Mouse (Mus musculus) limb, embryonic 10.5 days (tissue): ENCODE measurements around the gene C1qbp. TPM values are rescaled to one million over a fixed set of nuclear protein-coding genes. Genes with fewer than 3 reads are reported as not detected.
A peak's percentile ranks its signal among the peaks of the same experiment; 100 is the strongest.

ENCODE experiments used
- DNase-seq: peaks from one replicate; pipeline ENCODE4 v3.0.0-alpha.2; 2017; ENCODE audit warnings: low spot score
- H3K27ac ChIP-seq: fragments of 300-500 bp; sonication (generic); 2 replicates; pipeline ENCODE4 v1.5.1; 2016; ENCODE audit warnings: mild to moderate bottlenecking
- H3K27me3 ChIP-seq: fragments of 300-500 bp; sonication (generic); 2 replicates; pipeline ENCODE4 v1.6.1; 2016; ENCODE audit warnings: low read depth, mild to moderate bottlenecking; ENCODE audit not compliant: poor library complexity, severe bottlenecking
- H3K36me3 ChIP-seq: fragments of 300-500 bp; sonication (generic); 2 replicates; pipeline ENCODE4 v1.6.1; 2016; ENCODE audit warnings: mild to moderate bottlenecking, moderate library complexity
- H3K4me1 ChIP-seq: fragments of 300-500 bp; sonication (generic); 2 replicates; pipeline ENCODE4 v1.6.1; 2016
- H3K4me3 ChIP-seq: fragments of 300-500 bp; sonication (generic); 2 replicates; pipeline ENCODE4 v1.5.1; 2016; ENCODE audit warnings: mild to moderate bottlenecking, moderate library complexity
- H3K9me3 ChIP-seq: fragments of 300-500 bp; sonication (generic); replicated peaks from 2 replicates; pipeline ENCODE4 v1.6.1; 2016; ENCODE audit warnings: mild to moderate bottlenecking
- WGBS: fragments of 180-500 bp; shearing (Covaris S2); methylation state at CpG from one replicate; pipeline ENCODE4 v1.1.7; 2016; 5-methylcytosine and 5-hydroxymethylcytosine counted together
- polyA plus RNA-seq: library from polyadenylated mRNA; unstranded; fragments of >200 nt; fragmentation: Nextera tagmentation; extraction: Ambion mirVana; gene quantifications from 2 replicates; pipeline ENCODE4 v1.2.1, GENCODE M21; 2016

C1qbp gene
- 325 and 420 TPM in 2 replicates for polyA plus RNA-seq

GRCm38 (mm10) chr11:70982557-70983228 is at the start of gene C1qbp:
Gene C1qbp (minus strand): TSS chr11:70983026.
- WGBS, result under 1% methylated on average over 64 of the region's 64 CpGs
- H3K27ac ChIP-seq, result peak within 1 kb of the TSS; percentile 92
- H3K27me3 ChIP-seq, result no peaks in the 10 kb centered on the region
- peak; percentile 98 for DNase-seq
- H3K4me1 ChIP-seq, result peaks cover 12% of the 10 kb centered on the region
- H3K9me3 ChIP-seq, result no peaks in the 10 kb centered on the region
- peak within 1 kb of the TSS; percentile 99 for H3K4me3 ChIP-seq
- peaks cover 80% of the 10 kb centered on the region for H3K36me3 ChIP-seq

GRCm38 (mm10) chr11:71032070-71032469 is 49.2 kb upstream of the C1qbp start:
- peaks cover 39% of the 10 kb centered on the region for H3K36me3 ChIP-seq
- H3K27me3 ChIP-seq, result no peaks in the 10 kb centered on the region
- no peaks in the 10 kb centered on the region for H3K9me3 ChIP-seq
- DNase-seq, result no peak
- H3K27ac ChIP-seq, result peak overlapping the region; percentile 92
- 60% methylated on average over 7 of the region's 7 CpGs for WGBS
- peaks cover 23% of the 10 kb centered on the region for H3K4me1 ChIP-seq
- peak overlapping the region; percentile 75 for H3K4me3 ChIP-seq

- Histone ChIP-seq H3K27ac (no peak overlapping the region), H3K4me3 (no peak overlapping the region), H3K4me1 (peaks cover 23% of the 10 kb centered on the region), H3K36me3 (peaks cover 64% of the 10 kb centered on the region), H3K27me3 (no peaks in the 10 kb centered on the region), H3K9me3 (no peaks in the 10 kb centered on the region)
- no peak for DNase-seq
- WGBS, result 71% methylated on average over 3 of the region's 3 CpGs
Measured at GRCm38 (mm10) chr11:71029403-71030118, 46.7 kb upstream of the C1qbp start.

GRCm38 (mm10) chr11:71028280-71028679 is 45.5 kb upstream of the C1qbp start:
- no peak for DNase-seq
- H3K36me3 ChIP-seq, result peaks cover 76% of the 10 kb centered on the region
- 75% methylated on average over 3 of the region's 3 CpGs for WGBS

GRCm38 (mm10) chr11:71019201-71020068 is 36.6 kb upstream of the C1qbp start, which contains the start of the genes Mis12 and Derl2:
Gene Mis12 (plus strand): TSS chr11:71019611.
Gene Derl2 (minus strand): TSS chr11:71019841.
- H3K27me3 ChIP-seq, result no peaks in the 10 kb centered on the region
- WGBS, result under 1% methylated on average over 71 of the region's 71 CpGs

More at GRCm38 (mm10) chr11:71028280-71028679, 45.5 kb upstream of the C1qbp start:
- Histone ChIP-seq H3K4me3 (no peak overlapping the region), H3K4me1 (peaks cover 12% of the 10 kb centered on the region), H3K9me3 (no peaks in the 10 kb centered on the region), H3K27me3 (no peaks in the 10 kb centered on the region), H3K27ac (no peak overlapping the region)

GRCm38 (mm10) chr11:71018416-71019200 is 35.8 kb upstream of the C1qbp start:
- H3K27me3 ChIP-seq, result no peaks in the 10 kb centered on the region
- H3K9me3 ChIP-seq, result no peaks in the 10 kb centered on the region
- DNase-seq, result no peak
- peaks cover 23% of the 10 kb centered on the region for H3K4me1 ChIP-seq
- H3K27ac ChIP-seq, result peak overlapping the region; percentile 96
- peaks cover 49% of the 10 kb centered on the region for H3K36me3 ChIP-seq
- 5% methylated on average over 28 of the region's 28 CpGs for WGBS
- H3K4me3 ChIP-seq, result peak overlapping the region; percentile 79

More at GRCm38 (mm10) chr11:71019201-71020068, 36.6 kb upstream of the C1qbp start, which contains the start of the genes Mis12 and Derl2:
- Histone ChIP-seq H3K9me3 (no peaks in the 10 kb centered on the region), H3K36me3 (peaks cover 47% of the 10 kb centered on the region), H3K4me3 (peak within 1 kb of the TSS; percentile 79), H3K4me1 (peaks cover 23% of the 10 kb centered on the region), H3K27ac (peak within 1 kb of the TSS; percentile 96)
- peak; percentile 96 for DNase-seq

- no peak for DNase-seq
- Histone ChIP-seq H3K4me1 (peaks cover 23% of the 10 kb centered on the region), H3K4me3 (no peak overlapping the region), H3K9me3 (no peaks in the 10 kb centered on the region), H3K27ac (no peak overlapping the region), H3K27me3 (no peaks in the 10 kb centered on the region), H3K36me3 (peaks cover 47% of the 10 kb centered on the region)
- 84% methylated on average over 1 of the region's 1 CpGs for WGBS
Measured at GRCm38 (mm10) chr11:71017051-71017450, 34.2 kb upstream of the C1qbp start.

- peaks cover 71% of the 10 kb centered on the region for H3K36me3 ChIP-seq
- H3K4me1 ChIP-seq, result peaks cover 2% of the 10 kb centered on the region
- no peaks in the 10 kb centered on the region for H3K9me3 ChIP-seq
- no peak overlapping the region for H3K27ac ChIP-seq
- WGBS, result 93% methylated on average over 7 of the region's 7 CpGs
- H3K27me3 ChIP-seq, result no peaks in the 10 kb centered on the region
- DNase-seq, result no peak
- H3K4me3 ChIP-seq, result no peak overlapping the region
Measured at GRCm38 (mm10) chr11:71012743-71013142, 29.9 kb upstream of the C1qbp start.

- no peak for DNase-seq
- H3K36me3 ChIP-seq, result peaks cover 60% of the 10 kb centered on the region
- no peaks in the 10 kb centered on the region for H3K27me3 ChIP-seq
- WGBS, result 96% methylated on average over 3 of the region's 3 CpGs
- no peak overlapping the region for H3K4me3 ChIP-seq
- H3K9me3 ChIP-seq, result no peaks in the 10 kb centered on the region
- H3K27ac ChIP-seq, result no peak overlapping the region
- H3K4me1 ChIP-seq, result peaks cover 4% of the 10 kb centered on the region
Measured at GRCm38 (mm10) chr11:71008321-71008720, 25.5 kb upstream of the C1qbp start.

- peaks cover 8% of the 10 kb centered on the region for H3K4me1 ChIP-seq
- H3K27me3 ChIP-seq, result no peaks in the 10 kb centered on the region
- H3K4me3 ChIP-seq, result no peak overlapping the region
- no peak for DNase-seq
- no peak overlapping the region for H3K27ac ChIP-seq
- 94% methylated on average over 7 of the region's 7 CpGs for WGBS
- peaks cover 57% of the 10 kb centered on the region for H3K36me3 ChIP-seq
- no peaks in the 10 kb centered on the region for H3K9me3 ChIP-seq
Measured at GRCm38 (mm10) chr11:71007831-71008230, 25.0 kb upstream of the C1qbp start.

- H3K27ac ChIP-seq, result no peak overlapping the region
- H3K4me1 ChIP-seq, result peaks cover 13% of the 10 kb centered on the region
- H3K36me3 ChIP-seq, result peaks cover 49% of the 10 kb centered on the region
- 94% methylated on average over 6 of the region's 6 CpGs for WGBS
- H3K9me3 ChIP-seq, result no peaks in the 10 kb centered on the region
- no peak overlapping the region for H3K4me3 ChIP-seq
- no peaks in the 10 kb centered on the region for H3K27me3 ChIP-seq
- DNase-seq, result no peak
Measured at GRCm38 (mm10) chr11:71007026-71007425, 24.2 kb upstream of the C1qbp start.

GRCm38 (mm10) chr11:71005046-71005445 is 22.2 kb upstream of the C1qbp start:
- H3K4me1 ChIP-seq, result peaks cover 13% of the 10 kb centered on the region
- H3K27me3 ChIP-seq, result no peaks in the 10 kb centered on the region
- peak overlapping the region; percentile 71; the same call in 1 of the 2 replicates for H3K27ac ChIP-seq
- DNase-seq, result no peak
- no peaks in the 10 kb centered on the region for H3K9me3 ChIP-seq
- H3K36me3 ChIP-seq, result peaks cover 42% of the 10 kb centered on the region
- H3K4me3 ChIP-seq, result peak overlapping the region; percentile 91
- WGBS, result 72% methylated on average over 5 of the region's 5 CpGs
